Mouse (Mus musculus) hindlimb bud, embryonic 11.5 days (tissue): ENCODE results near the gene Gm867.

Source experiments
- DNase-seq: peaks from one replicate; pipeline ENCODE4 v3.0.0-alpha.2; 2012; ENCODE audit warnings: low read depth, low spot score; ENCODE audit errors: extremely low spot score

The Gm867 gene

DNA sequence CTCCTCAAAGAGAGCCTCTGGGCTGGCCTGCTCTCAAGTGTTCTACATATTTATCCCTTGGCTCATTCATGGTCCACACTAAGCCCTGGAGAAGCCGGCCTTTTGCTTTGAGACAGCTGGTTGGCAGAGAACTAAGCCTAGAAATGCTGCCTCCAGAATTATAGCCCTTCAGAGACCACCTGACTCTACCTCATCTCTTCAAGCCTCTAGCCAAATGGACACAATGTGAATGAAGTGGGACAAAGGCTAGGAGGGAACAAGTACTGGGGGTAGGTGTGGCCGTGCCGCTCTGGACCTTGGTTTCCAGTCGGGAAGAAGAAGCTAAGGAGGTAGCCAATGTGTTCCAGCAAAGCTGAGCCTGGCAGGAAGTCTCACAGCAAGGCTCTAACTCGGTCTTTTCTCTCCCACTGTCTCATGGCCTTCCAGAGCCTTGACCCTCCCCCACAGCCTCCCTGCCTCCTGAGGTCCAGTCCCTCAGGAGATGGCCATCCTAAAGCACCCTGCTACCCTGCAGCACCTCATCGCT lies 42.4 kb downstream of the Gm867 start:
- DNase-seq, result no peak

- DNase-seq, result no peak
Measured at GRCm38 (mm10) chr10:75897373-75897772, 43.1 kb downstream of the Gm867 start.

DNA sequence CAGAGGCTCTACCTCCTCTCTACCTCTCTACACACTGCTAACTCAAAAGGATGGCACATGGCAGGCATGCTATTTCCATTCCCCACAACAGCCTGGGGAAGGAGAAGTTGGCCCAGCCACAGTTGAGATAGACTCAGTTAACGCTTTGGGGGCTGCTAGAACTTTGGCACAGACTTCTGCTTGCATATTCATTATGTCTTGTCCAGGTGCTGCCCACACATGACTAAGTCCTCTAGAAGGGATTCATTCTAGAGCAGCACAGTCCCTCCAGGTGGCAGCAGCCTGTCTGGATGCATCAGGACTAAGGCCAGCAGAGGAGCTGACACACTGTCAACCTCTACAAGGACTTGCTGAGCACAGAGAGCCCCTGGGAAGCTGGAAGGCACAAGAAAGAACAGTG lies 44.3 kb downstream of the Gm867 start:
- no peak for DNase-seq

DNA sequence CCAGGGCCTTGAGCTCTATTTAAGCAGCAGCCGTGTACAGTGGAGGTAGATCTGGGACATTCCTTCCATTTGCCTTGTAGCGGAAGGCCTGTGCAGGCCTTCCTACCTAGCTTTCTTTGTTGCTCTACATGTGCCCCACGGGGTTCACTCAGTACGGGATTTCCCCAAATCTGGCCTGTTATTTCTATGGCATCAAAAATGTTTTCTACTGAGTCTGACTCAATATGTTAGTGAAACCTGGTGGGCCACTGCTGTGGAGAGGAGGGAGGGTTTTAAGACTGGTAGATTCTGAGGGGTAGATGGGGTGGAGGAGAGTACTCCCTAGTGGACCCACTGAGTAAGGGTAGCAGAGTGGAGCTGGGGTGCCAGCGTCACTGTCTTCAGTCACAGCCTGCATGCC lies 44.7 kb downstream of the Gm867 start:
- no peak for DNase-seq

DNA sequence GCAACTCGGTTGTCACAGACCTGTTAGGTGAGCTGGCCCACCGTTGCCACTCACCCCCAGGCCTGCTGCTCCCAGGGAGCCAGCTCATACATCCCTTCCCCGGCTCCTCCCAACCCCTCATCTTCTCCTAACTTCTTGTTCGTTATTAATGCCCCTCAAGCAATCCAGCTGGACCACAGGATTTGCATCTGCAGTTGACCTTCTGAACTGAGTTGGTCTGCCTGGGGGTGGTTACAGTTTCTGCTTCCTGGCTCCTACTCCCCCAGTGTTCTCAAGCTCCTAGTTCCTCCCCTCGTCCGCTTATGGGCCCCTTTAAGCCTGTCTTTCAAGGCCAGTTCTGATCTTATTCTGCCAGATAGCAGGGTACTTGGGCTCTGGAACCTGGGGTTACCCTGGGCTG lies 45.9 kb downstream of the Gm867 start:
- no peak for DNase-seq

DNA sequence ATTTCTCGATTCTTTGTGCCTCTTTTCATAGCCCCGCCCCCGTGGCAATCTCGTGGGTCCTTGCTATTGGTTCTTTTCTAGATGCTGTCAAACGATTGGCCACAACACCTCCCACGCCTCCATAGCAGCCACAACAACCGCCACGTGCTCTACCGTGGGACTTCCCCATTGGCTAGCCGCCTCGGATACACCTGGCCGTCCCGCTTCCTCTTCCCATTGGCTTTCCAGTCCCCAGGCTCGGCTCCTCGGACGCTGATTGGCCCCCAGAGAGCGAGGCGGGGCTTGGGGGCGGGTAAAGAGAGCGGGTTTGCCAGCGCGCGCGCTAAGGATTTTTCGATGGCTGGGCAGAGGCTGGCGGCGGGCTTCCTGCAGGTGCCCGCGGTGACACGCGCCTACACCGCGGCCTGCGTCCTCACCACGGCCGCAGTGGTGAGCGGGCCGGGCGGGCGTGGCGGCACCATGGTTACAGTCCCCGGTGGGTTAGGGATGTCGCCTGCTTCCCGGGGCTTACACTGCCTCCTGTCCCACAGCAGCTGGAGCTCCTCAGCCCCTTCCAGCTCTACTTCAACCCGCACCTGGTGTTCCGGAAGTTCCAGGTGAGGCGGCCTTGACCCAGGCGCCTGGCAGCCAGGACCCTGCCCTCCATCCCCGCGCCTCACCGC lies 47.3 kb downstream of the Gm867 start, which contains the start of gene Derl3:
Derl3 (plus strand) TSS at position 325 of the 662 bp plus-strand sequence.
- peak; percentile 94 for DNase-seq

DNA sequence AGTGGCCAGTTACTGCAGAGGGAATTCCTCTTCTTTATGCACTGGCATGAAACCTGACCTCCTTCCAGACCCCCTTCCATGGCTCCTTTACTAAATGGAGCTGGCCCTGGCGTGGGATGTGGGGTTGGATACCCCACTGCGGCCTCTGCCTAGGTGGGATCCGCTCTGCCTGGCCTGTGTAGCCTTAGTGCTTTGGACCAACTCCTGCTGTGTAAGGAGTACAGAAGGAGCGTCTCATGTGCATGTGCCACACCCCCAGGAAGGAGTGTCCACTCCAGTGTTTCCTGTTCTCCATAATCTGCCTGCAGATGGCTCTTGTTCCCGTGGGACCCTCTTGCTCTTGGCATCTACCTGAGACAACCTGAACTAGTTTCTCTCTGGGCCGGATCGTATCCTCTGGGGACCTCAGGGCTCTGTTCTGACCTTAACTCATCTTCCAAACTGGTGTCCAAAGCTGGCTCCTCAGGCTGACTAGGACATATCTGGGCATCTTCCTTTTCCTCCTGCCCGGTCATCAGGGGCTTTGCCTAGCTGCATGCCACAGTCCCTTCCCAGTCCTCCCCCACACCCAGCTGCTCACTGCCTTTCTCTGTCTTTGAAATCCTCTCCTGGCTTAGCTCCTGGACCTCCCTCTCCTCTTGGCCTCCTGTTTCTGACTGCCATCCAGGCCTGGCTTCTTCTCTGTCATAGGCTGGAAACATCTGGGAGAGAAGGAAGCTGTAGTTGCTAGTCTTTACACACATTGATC lies 50.9 kb downstream of the Gm867 start:
- DNase-seq, result no peak
